Mouse (Mus musculus) testis, adult 2 months (tissue): ENCODE data around the gene H2afz.

Source experiments
- CTCF ChIP-seq: fragments of 200-500 bp; IDR thresholded peaks from 2 replicates; pipeline ENCODE4 v1.5.1; 2012; ENCODE audit warnings: low read depth, mild to moderate bottlenecking, inconsistent platforms, low read length, moderate library complexity; ENCODE audit not compliant: control insufficient read depth, insufficient read depth, insufficient replicate concordance
- POLR2A ChIP-seq: fragments of 200-500 bp; IDR thresholded peaks from 2 replicates; pipeline ENCODE4 v1.6.1; 2012; ENCODE audit warnings: low read depth, mild to moderate bottlenecking, inconsistent platforms, low read length, moderate library complexity; ENCODE audit not compliant: control insufficient read depth

DNA sequence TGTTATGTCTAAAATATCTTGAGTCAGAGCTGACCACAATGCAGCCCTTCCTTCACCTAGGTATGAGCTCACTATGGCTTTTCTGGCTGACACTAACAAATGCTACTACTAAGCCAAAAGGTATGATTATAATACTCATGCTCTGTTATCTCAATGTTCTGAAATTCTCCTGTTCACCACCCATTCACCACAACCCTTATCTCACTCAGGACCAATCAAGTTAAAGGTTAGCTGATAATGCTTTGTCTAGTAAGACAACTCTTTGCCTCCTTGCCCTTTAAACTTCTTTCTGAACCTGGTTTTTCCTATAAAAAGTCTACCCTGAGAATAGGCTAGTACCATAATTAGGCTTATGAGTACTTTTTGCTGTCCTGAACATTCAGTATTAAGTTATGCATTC lies 26.1 kb upstream of the H2afz start:
- TF ChIP-seq CTCF (no peak), POLR2A (no peak)
